ENCODE assay signal across 17 mouse cellular contexts in genomic region chr15:12368850-12369249, GRCm38 (mm10). TPM values are rescaled to one million over a fixed set of nuclear protein-coding genes. Genes with fewer than 3 reads are reported as not detected.
"Had no signal": no experiment of that assay in that cellular context is flagged by ENCODE, and none has a peak within 500 bp of the region (broad histone marks: within the 10 kb centered on the region; RNA-seq: fewer than 3 reads in every experiment).

No protein-coding gene starts in this region.

- H3K27ac ChIP-seq: midbrain, embryonic 13.5 days; midbrain, embryonic 15.5 days; neural tube, embryonic 12.5 days had no signal

- H3K4me3 ChIP-seq: midbrain, embryonic 13.5 days; midbrain, embryonic 15.5 days; neural tube, embryonic 12.5 days; stomach, embryonic 15.5 days had no signal

- H3K27me3 ChIP-seq: midbrain, embryonic 13.5 days; neural tube, embryonic 12.5 days; stomach, embryonic 15.5 days had no signal

- H3K9ac ChIP-seq: lung, embryonic 14.5 days; midbrain, embryonic 13.5 days; midbrain, embryonic 15.5 days; neural tube, embryonic 12.5 days; stomach, embryonic 15.5 days had no signal

- ATAC-seq: midbrain, embryonic 13.5 days; midbrain, embryonic 15.5 days had no signal

- H3K4me2 ChIP-seq: lung, embryonic 14.5 days; midbrain, embryonic 13.5 days; midbrain, embryonic 15.5 days; neural tube, embryonic 12.5 days; stomach, embryonic 15.5 days had no signal

- H3K36me3 ChIP-seq: midbrain, embryonic 13.5 days; midbrain, embryonic 15.5 days; neural tube, embryonic 12.5 days had no signal

- DNase-seq: lung, adult 18-20 months; lung, embryonic 14.5 days; lung, postnatal 10 days; lung, postnatal 4 days; right cerebral cortex, postnatal 14 days; thymus, adult 2 months; thymus, postnatal 25 days; thymus, postnatal 4 days had no signal

- H3K9me3 ChIP-seq: midbrain, embryonic 13.5 days; midbrain, embryonic 15.5 days; neural tube, embryonic 12.5 days; stomach, embryonic 15.5 days had no signal

RNA-seq across cellular contexts. Expression of gene 1810049J17Rik, which starts 47.2 kb away (rescaled TPM):
- total RNA-seq: megakaryocyte, adult 5-6 weeks; midbrain, postnatal 0 days; monocyte, adult 5-6 weeks; neutrophil, adult 5-6 weeks had no signal
- polyA plus RNA-seq: spleen, adult 2 months; thymus, adult 2 months had no signal
